Mouse (Mus musculus) midbrain, embryonic 14.5 days (tissue): Measurements from ENCODE around the gene Ccnd1. TPM values are rescaled to one million over a fixed set of nuclear protein-coding genes. Genes with fewer than 3 reads are reported as not detected.

Source experiments
- ATAC-seq: fragments of 200-750 bp; cut with Nextera tagmentation; 2 replicates; pipeline ENCODE4 v1.8.0; 2017; ENCODE audit warnings: moderate number of reproducible peaks, moderate library complexity; ENCODE audit not compliant: low FRiP score, low TSS enrichment
- DNase-seq: peaks from one replicate; pipeline ENCODE4 v3.0.0-alpha.2; 2015
- H3K27ac ChIP-seq: fragments of 300-500 bp; sonication (generic); replicated peaks from 2 replicates; pipeline ENCODE4 v1.5.1; 2014; ENCODE audit warnings: mild to moderate bottlenecking, low read depth, low read length, moderate library complexity
- H3K27me3 ChIP-seq: fragments of 300-500 bp; sonication (generic); 2 replicates; pipeline ENCODE4 v1.6.1; 2014; ENCODE audit warnings: low read length, control low read depth, mixed read lengths; ENCODE audit not compliant: control insufficient read depth, insufficient read depth
- H3K36me3 ChIP-seq: fragments of 300-500 bp; sonication (generic); 2 replicates; pipeline ENCODE4 v1.6.1; 2014; ENCODE audit warnings: low read length, control low read depth; ENCODE audit not compliant: control insufficient read depth, insufficient read depth
- H3K4me1 ChIP-seq: fragments of 300-500 bp; sonication (generic); 2 replicates; pipeline ENCODE4 v1.6.1; 2014; ENCODE audit warnings: mild to moderate bottlenecking, antibody characterized with exemption, low read length, control low read depth; ENCODE audit not compliant: control insufficient read depth, insufficient read depth
- H3K4me2 ChIP-seq: fragments of 300-500 bp; sonication (generic); 2 replicates; pipeline ENCODE4 v1.6.1; 2014; ENCODE audit warnings: mild to moderate bottlenecking, low read length, moderate library complexity
- H3K4me3 ChIP-seq: fragments of 300-500 bp; sonication (generic); replicated peaks from 2 replicates; pipeline ENCODE4 v1.5.1; 2014; ENCODE audit warnings: low read depth, low read length
- H3K9ac ChIP-seq: fragments of 300-500 bp; sonication (generic); replicated peaks from 2 replicates; pipeline ENCODE4 v1.6.1; 2014; ENCODE audit warnings: mild to moderate bottlenecking, low read length, moderate library complexity
- H3K9me3 ChIP-seq: fragments of 300-500 bp; sonication (generic); 2 replicates; pipeline ENCODE4 v1.6.1; 2016; ENCODE audit warnings: low read length, control low read depth, mixed read lengths; ENCODE audit not compliant: control insufficient read depth
- WGBS: fragments of 180-500 bp; shearing (Covaris S2); extraction: QIAGEN DNeasy Blood & Tissue Kit; methylation state at CpG from one replicate; pipeline ENCODE4 v1.1.7; 2014; 5-methylcytosine and 5-hydroxymethylcytosine counted together
- polyA plus RNA-seq: library from polyadenylated mRNA; unstranded; fragments of >200 nt; fragmentation: Nextera tagmentation; extraction: Ambion mirVana; gene quantifications from 2 replicates; pipeline ENCODE4 v1.2.1, GENCODE M21; 2014

Gene Ccnd1
- polyA plus RNA-seq, 1 experiment from 2014 or later, result 76.3 TPM

DNA sequence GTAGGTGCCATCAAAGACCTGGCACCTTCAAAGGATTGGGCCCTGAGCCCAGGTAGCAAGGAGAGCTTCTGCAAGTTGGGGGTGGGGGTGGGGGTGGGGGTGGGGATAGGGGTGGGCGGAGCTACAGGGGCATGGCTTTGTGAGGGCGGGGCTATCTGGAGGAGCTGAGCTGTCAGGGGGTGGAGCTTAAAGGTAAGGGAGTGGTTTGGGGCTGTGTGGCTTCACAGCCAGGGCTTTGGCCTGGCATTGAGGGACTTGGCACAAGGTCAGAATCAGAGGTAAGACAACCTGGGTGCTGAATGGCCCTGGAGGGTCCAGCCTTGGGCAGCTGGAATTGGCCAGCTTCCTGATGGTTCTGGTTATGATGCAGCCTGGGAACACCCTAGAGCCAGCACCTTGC is 32.0 kb upstream of the Ccnd1 start:
- H3K36me3 ChIP-seq, result no peaks in the 10 kb centered on the region
- H3K27ac ChIP-seq, result no peak overlapping the region
- ATAC-seq (no peak), DNase-seq (no peak)
- no peaks in the 10 kb centered on the region for H3K9me3 ChIP-seq
- H3K9ac ChIP-seq, result no peak overlapping the region
- H3K4me1 ChIP-seq, result no peaks in the 10 kb centered on the region
- WGBS, result 35% methylated on average over 2 of the region's 2 CpGs
- no peak overlapping the region for H3K4me2 ChIP-seq
- H3K4me3 ChIP-seq, result no peak overlapping the region
- no peaks in the 10 kb centered on the region for H3K27me3 ChIP-seq

DNA sequence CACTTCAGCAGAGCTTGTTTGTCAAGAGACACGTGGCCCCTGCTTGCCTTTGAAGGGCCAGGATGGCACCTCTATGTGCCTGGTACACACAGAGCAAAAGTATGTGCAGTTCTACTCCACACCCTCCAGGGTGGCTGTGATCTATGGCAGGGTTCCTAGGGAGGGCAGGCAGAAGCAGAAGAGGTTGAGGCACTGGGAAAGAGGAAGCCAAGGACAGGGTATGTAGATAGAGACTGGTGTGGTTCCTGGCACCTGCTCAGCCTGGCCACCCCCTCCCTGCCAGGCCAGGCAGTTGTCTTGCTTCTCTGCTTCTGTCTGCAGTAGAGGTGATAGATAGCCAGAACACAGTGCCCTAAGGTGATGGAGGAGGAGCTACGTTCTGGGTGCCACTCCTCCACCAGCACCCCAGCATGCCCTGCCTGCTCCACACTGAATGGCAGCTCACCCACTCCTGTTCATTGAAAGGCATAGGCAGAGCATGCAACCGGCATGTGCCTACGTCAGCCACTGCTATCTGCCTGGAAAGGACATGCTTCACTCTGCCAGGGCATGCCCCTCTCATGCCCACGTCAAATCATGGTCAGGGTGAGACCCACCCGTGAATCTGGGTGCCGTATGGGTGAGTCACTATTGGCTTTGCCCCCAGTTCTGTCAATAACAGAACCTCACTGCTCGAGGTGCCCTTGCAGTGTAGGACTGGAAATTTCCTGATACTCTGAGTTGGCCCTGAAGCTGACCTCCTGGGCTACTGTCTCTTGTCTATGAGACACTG is 31.5 kb upstream of the Ccnd1 start:
- no peak overlapping the region for H3K4me2 ChIP-seq
- no peaks in the 10 kb centered on the region for H3K36me3 ChIP-seq
- H3K9ac ChIP-seq, result no peak overlapping the region
- no peak for ATAC-seq
- WGBS, result 76% methylated on average over 8 of the region's 8 CpGs
- H3K4me1 ChIP-seq, result no peaks in the 10 kb centered on the region
- H3K9me3 ChIP-seq, result no peaks in the 10 kb centered on the region
- no peak overlapping the region for H3K27ac ChIP-seq
- no peak overlapping the region for H3K4me3 ChIP-seq
- no peak for DNase-seq
- no peaks in the 10 kb centered on the region for H3K27me3 ChIP-seq

DNA sequence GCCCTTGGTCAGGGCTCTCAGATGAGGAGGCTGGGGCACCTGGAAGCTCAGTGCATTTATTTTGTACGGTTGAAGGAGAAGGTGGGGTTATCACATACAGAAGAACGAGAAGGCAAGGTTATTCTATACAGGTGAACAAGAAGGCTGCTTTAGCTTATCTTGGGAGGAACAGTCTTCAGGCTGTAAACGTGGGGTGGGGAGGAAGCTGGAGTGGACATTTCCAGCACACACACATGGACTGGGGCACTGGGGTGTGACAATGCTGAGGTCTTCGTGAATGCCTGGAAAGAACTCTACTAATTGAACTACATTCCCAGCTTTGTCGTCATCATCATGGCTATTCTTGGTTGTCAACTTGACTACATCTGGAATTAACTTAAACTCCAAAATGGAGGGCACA is 26.2 kb upstream of the Ccnd1 start:
- no peak overlapping the region for H3K27ac ChIP-seq
- WGBS, result 85% methylated on average over 5 of the region's 5 CpGs

DNA sequence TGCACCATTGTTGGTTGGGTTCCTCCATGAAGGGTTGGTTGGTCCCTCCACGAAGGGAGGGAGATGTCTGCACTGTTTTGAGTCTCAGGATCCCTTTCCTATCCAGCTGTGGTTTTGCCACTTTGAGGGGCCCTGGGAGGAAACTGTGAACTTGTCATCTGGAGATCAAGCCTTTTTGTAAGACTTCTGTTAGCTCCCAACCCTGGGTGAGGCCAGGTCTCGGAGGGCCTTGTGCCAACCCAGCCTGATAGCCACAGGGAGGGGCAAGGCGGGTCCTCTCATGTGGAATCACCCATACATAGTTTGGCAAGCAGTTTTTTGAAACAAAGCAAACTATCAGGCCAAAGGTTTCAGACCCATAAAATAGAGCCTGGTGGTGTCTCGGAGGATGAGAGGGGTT is 24.6 kb upstream of the Ccnd1 start:
- no peak overlapping the region for H3K4me3 ChIP-seq
- no peaks in the 10 kb centered on the region for H3K4me1 ChIP-seq
- no peak overlapping the region for H3K4me2 ChIP-seq
- no peak overlapping the region for H3K9ac ChIP-seq
- no peaks in the 10 kb centered on the region for H3K36me3 ChIP-seq
- WGBS, result 91% methylated on average over 4 of the region's 4 CpGs
- no peak overlapping the region for H3K27ac ChIP-seq
- DNase-seq (no peak), ATAC-seq (no peak)
- H3K27me3 ChIP-seq, result no peaks in the 10 kb centered on the region
- no peaks in the 10 kb centered on the region for H3K9me3 ChIP-seq

More for the DNA sequence above, 26.2 kb upstream of the Ccnd1 start:
- DNase-seq, result no peak
- Histone ChIP-seq H3K4me3 (no peak overlapping the region), H3K9ac (no peak overlapping the region), H3K27me3 (no peaks in the 10 kb centered on the region), H3K36me3 (no peaks in the 10 kb centered on the region), H3K9me3 (no peaks in the 10 kb centered on the region), H3K4me1 (no peaks in the 10 kb centered on the region), H3K4me2 (no peak overlapping the region)
- ATAC-seq, result no peak

DNA sequence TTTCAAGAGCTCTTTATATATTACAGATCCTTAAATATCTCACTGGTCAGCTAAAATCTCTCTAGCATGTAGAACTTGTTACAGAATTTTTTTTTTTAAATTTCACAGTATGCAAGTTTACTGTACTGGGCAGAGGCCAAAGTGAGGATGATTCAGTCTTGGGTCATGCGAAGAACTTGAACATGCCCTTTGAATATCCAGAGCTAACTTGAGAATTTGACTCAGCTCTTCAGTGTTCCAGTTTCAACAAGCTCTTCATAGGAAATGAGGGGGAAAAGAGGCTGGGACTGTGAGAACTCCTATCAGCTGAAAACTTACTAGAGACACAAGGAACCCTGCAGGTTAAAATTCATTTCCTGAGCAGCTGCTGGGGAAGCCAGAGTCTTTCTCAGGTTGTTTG is 24.2 kb upstream of the Ccnd1 start:
- no peak overlapping the region for H3K9ac ChIP-seq
- H3K4me2 ChIP-seq, result no peak overlapping the region
- no peaks in the 10 kb centered on the region for H3K4me1 ChIP-seq
- no peak for DNase-seq
- H3K27ac ChIP-seq, result no peak overlapping the region
- 98% methylated on average over 1 of the region's 1 CpGs for WGBS
- no peaks in the 10 kb centered on the region for H3K27me3 ChIP-seq
- H3K9me3 ChIP-seq, result no peaks in the 10 kb centered on the region
- no peak for ATAC-seq
- H3K4me3 ChIP-seq, result no peak overlapping the region
- H3K36me3 ChIP-seq, result no peaks in the 10 kb centered on the region

DNA sequence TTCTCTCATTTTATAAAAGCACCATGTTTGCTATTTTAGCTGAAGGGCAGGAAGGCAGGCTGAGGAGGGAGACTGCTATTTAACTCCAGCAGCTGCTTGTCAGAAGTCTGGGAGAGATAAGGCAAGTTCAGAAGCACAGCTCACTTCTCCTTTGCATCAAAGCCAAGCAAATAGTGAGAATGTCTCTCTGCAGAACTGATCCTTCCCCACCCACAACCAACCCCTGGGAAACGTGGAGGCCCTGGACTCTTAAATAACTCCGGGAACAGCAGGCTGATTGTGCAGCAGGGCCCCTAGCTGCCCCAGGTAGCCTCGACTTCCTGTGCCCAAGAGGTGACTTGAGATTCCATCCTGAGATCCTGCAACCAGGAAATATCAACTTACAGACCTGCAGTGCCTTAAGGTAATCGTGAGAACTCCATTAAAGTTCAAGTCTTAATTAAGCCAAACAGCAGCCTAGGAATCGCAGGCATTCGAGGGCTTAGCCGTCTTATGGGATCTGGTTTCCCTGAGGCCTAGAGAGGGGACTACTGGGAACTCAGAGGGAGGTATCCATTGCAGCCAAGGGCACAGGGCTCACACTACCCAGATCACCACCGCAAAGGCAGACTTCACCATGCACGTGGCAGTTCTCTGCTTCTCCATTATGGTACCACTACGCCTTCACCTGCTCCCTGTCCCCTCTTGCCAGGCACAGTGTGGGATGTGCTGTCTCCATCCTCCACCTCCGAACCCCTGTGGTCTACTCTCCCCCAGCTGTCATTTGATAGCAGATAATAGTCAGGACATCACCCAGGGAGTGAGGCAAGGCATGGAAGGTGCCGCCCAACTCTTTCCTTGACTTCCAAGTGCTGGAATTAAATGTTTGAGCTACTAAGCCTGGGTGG is 19.0 kb upstream of the Ccnd1 start:
- Histone ChIP-seq H3K9me3 (no peaks in the 10 kb centered on the region), H3K27ac (no peak overlapping the region), H3K27me3 (no peaks in the 10 kb centered on the region), H3K4me3 (no peak overlapping the region), H3K4me2 (no peak overlapping the region), H3K4me1 (no peaks in the 10 kb centered on the region), H3K9ac (no peak overlapping the region), H3K36me3 (no peaks in the 10 kb centered on the region)
- DNase-seq (no peak), ATAC-seq (no peak)
- WGBS, result 68% methylated on average over 12 of the region's 12 CpGs

DNA sequence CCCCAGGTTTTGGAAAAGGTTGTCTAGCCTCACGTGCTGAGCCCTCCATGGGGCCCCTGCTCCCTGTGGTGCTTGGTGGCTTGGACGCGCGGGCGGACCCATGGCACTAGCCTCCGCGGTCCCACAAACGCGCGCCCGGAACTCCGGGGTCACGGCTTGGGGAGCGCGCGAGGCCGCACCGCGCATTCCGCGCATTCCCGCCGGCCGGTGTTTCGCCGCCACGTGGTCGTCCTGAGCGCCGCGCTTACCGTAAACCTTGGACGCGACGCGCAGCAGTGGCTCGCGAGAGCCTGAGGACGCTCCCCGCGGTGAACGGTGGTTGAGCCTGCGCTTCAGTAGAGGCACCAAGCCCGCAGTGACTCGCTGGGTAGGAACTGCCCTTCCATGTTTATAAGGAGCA is 3.5 kb upstream of the Ccnd1 start:
- WGBS, result under 1% methylated on average over 45 of the region's 45 CpGs
- Histone ChIP-seq H3K4me3 (peak overlapping the region; percentile 44), H3K36me3 (no peaks in the 10 kb centered on the region), H3K9me3 (no peaks in the 10 kb centered on the region), H3K9ac (peak overlapping the region; percentile 39; the same call in 1 of the 2 replicates), H3K4me1 (peaks cover 37% of the 10 kb centered on the region), H3K27me3 (peaks cover 42% of the 10 kb centered on the region), H3K4me2 (peak overlapping the region; percentile 96), H3K27ac (no peak overlapping the region)
- ATAC-seq, result no peak
- peak; percentile 91 for DNase-seq

DNA sequence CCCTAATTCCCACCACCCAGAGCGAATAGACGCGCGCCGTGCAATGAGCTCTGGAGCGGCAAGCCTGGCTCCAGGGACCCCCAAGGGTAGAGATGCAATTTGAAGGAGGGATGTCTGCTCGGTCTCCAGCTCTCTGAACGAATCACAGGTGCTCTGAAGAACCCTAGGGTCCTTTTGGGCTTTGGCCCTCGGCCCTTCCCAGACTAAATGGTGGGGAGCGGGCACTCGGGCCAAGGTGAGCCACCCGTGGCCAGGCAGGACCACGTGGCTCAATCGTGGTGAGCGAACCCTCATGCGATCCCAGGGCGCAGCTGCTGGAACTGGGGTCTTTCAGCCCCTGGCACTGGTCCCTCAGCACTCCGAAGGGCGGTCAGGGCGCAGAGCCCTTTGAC is 3.0 kb upstream of the Ccnd1 start:
- under 1% methylated on average over 20 of the region's 20 CpGs for WGBS
- H3K4me2 ChIP-seq, result peak overlapping the region; percentile 96
- peaks cover 42% of the 10 kb centered on the region for H3K4me1 ChIP-seq
- H3K36me3 ChIP-seq, result no peaks in the 10 kb centered on the region
- H3K9me3 ChIP-seq, result no peaks in the 10 kb centered on the region
- no peak overlapping the region for H3K27ac ChIP-seq
- H3K4me3 ChIP-seq, result peak overlapping the region; percentile 44
- H3K9ac ChIP-seq, result peak overlapping the region; percentile 39; the same call in 1 of the 2 replicates
- no peak for ATAC-seq
- no peak for DNase-seq
- H3K27me3 ChIP-seq, result peaks cover 42% of the 10 kb centered on the region
